Mouse (Mus musculus) liver, embryonic 14.5 days (tissue): ENCODE measurements around the gene Bcl2l2. TPM values are rescaled to one million over a fixed set of nuclear protein-coding genes. Genes with fewer than 3 reads are reported as not detected.

Source experiments
- ATAC-seq: fragments of 200-750 bp; cut with Nextera tagmentation; 2 replicates; pipeline ENCODE4 v1.8.0; 2017; ENCODE audit warnings: moderate number of reproducible peaks, mild to moderate bottlenecking, moderate library complexity; ENCODE audit not compliant: insufficient read depth
- DNase-seq, 3 experiments: peaks; one replicate each; pipeline ENCODE4 v3.0.0-alpha.2; 2012 to 2013; ENCODE audit warnings: low read depth in 3 of 3, low spot score in 3 of 3
- H3K27ac ChIP-seq: fragments of 300-500 bp; sonication (generic); 2 replicates; pipeline ENCODE4 v1.5.1; 2014; ENCODE audit warnings: moderate library complexity, mild to moderate bottlenecking, control low read depth, inconsistent platforms
- H3K27me3 ChIP-seq: fragments of 300-500 bp; sonication (generic); 2 replicates; pipeline ENCODE4 v1.6.1; 2014; ENCODE audit warnings: mild to moderate bottlenecking, low read length, moderate library complexity; ENCODE audit not compliant: control insufficient read depth, insufficient read depth
- H3K36me3 ChIP-seq: fragments of 300-500 bp; sonication (generic); replicated peaks from 2 replicates; pipeline ENCODE4 v1.6.1; 2014; ENCODE audit warnings: low read depth; ENCODE audit not compliant: control insufficient read depth, insufficient read depth
- H3K4me1 ChIP-seq, 2 experiments: fragments of 200-500 bp in 1 of 2; fragments of 300-500 bp in 1 of 2; sonication (generic) in 1 of 2; replicated peaks; 2 replicates each; pipeline ENCODE4 v1.6.1; 2012 to 2014; ENCODE audit warnings: antibody characterized with exemption in 1 of 2, inconsistent platforms in 1 of 2, low read length in 1 of 2; ENCODE audit not compliant: control insufficient read depth in 2 of 2, insufficient read depth in 2 of 2
- H3K4me2 ChIP-seq: fragments of 300-500 bp; sonication (generic); 2 replicates; pipeline ENCODE4 v1.6.1; 2014; ENCODE audit warnings: low read depth, mild to moderate bottlenecking, control low read depth, moderate library complexity
- H3K4me3 ChIP-seq, 2 experiments: fragments of 200-500 bp in 1 of 2; fragments of 300-500 bp in 1 of 2; sonication (generic) in 1 of 2; 2 replicates each; pipeline ENCODE4 v1.5.1; 2012 to 2014; ENCODE audit warnings: low read depth in 2 of 2, low read length in 2 of 2, mild to moderate bottlenecking in 2 of 2, control low read depth in 1 of 2, inconsistent platforms in 1 of 2, moderate library complexity in 1 of 2; ENCODE audit not compliant: insufficient read depth in 1 of 2
- H3K9ac ChIP-seq: fragments of 300-500 bp; sonication (generic); replicated peaks from 2 replicates; pipeline ENCODE4 v1.6.1; 2014; ENCODE audit warnings: mild to moderate bottlenecking, control low read depth, moderate library complexity
- H3K9me3 ChIP-seq: fragments of 300-500 bp; sonication (generic); 2 replicates; pipeline ENCODE4 v1.6.1; 2016; ENCODE audit warnings: low read length, mixed read lengths; ENCODE audit not compliant: control insufficient read depth
- CTCF ChIP-seq: IDR thresholded peaks from 2 replicates; pipeline ENCODE4 v1.5.1; 2016; ENCODE audit warnings: antibody characterized with exemption, low read depth, control low read depth
- EP300 ChIP-seq: IDR thresholded peaks from 2 replicates; pipeline ENCODE4 v1.6.1; 2016; ENCODE audit warnings: antibody characterized with exemption, low read depth
- whole genome bisulfite sequencing: fragments of 180-500 bp; shearing (Covaris S2); extraction: QIAGEN DNeasy Blood & Tissue Kit; methylation state at CpG from one replicate; pipeline ENCODE4 v1.1.7; 2014; ENCODE audit not compliant: insufficient replicate concordance; 5-methylcytosine and 5-hydroxymethylcytosine counted together
- polyA plus RNA-seq, 2 experiments: library from polyadenylated mRNA; depleted of rRNA in 1 of 2; stranded (reverse) in 1 of 2; unstranded in 1 of 2; fragments of >200 nt; fragmentation: Nextera tagmentation in 1 of 2; extraction: Ambion mirVana in 1 of 2; gene quantifications; 2 replicates each; pipeline versions ENCODE4 v1.2.1 to v1.2.3; 2012 to 2014

Bcl2l2 gene
- polyA plus RNA-seq, 2 experiments: 0.47 to 4.9 TPM

GRCm38 (mm10) chr14:54860511-54860910 lies 22.7 kb upstream of the Bcl2l2 start:
- TF ChIP-seq CTCF (peak; percentile 83), EP300 (no peak)
- Histone ChIP-seq H3K27me3 (no peaks in the 10 kb centered on the region), H3K4me1 (no peaks in the 10 kb centered on the region), H3K4me2 (no peak overlapping the region), H3K4me3 (no peak overlapping the region), H3K9ac (no peak overlapping the region), H3K36me3 (no peaks in the 10 kb centered on the region), H3K9me3 (no peaks in the 10 kb centered on the region), H3K27ac (no peak overlapping the region)
- DNase-seq (no peak), ATAC-seq (no peak)
- WGBS: 15% methylated on average over 2 of the region's 2 CpGs

GRCm38 (mm10) chr14:54863501-54864312 lies 19.5 kb upstream of the Bcl2l2 start:
- H3K27ac ChIP-seq: no peak overlapping the region
- peak overlapping the region; percentile 96 for H3K4me2 ChIP-seq
- H3K4me1 ChIP-seq: no peaks in the 10 kb centered on the region
- no peaks in the 10 kb centered on the region for H3K9me3 ChIP-seq
- H3K9ac ChIP-seq: peak overlapping the region; percentile 81
- H3K27me3 ChIP-seq: no peaks in the 10 kb centered on the region
- ATAC-seq: peak; percentile 99
- peak overlapping the region; percentile 85 to 93 for H3K4me3 ChIP-seq
- TF ChIP-seq CTCF (peak; percentile 18; the same call in 1 of the 2 replicates), EP300 (no peak)
- 1% methylated on average over 55 of the region's 56 CpGs for WGBS
- no peaks in the 10 kb centered on the region for H3K36me3 ChIP-seq
- peak; percentile 72 to 76 (median 73) for DNase-seq

- 12% methylated on average over 21 of the region's 21 CpGs for WGBS
- no peak overlapping the region for H3K27ac ChIP-seq
- peak; percentile 25 for ATAC-seq
These were observed 18.7 kb upstream of the Bcl2l2 start for GRCm38 (mm10) chr14:54864313-54865036.

GRCm38 (mm10) chr14:54865626-54866025 lies 17.6 kb upstream of the Bcl2l2 start:
- 61% methylated on average over 5 of the region's 5 CpGs for WGBS
- no peak overlapping the region for H3K4me3 ChIP-seq
- no peak overlapping the region for H3K9ac ChIP-seq
- no peak overlapping the region for H3K27ac ChIP-seq
- H3K4me2 ChIP-seq: no peak overlapping the region
- H3K36me3 ChIP-seq: no peaks in the 10 kb centered on the region
- DNase-seq (no peak), ATAC-seq (no peak)
- no peaks in the 10 kb centered on the region for H3K27me3 ChIP-seq
- TF ChIP-seq CTCF (no peak), EP300 (no peak)
- H3K9me3 ChIP-seq: no peaks in the 10 kb centered on the region
- H3K4me1 ChIP-seq: no peaks in the 10 kb centered on the region

More at GRCm38 (mm10) chr14:54864313-54865036, 18.7 kb upstream of the Bcl2l2 start:
- no peak for TF ChIP-seq CTCF
- no peak for TF ChIP-seq EP300
- no peaks in the 10 kb centered on the region for H3K9me3 ChIP-seq
- peak overlapping the region; percentile 85 to 93 for H3K4me3 ChIP-seq
- H3K4me1 ChIP-seq: no peaks in the 10 kb centered on the region
- no peaks in the 10 kb centered on the region for H3K36me3 ChIP-seq
- peak overlapping the region; percentile 96 for H3K4me2 ChIP-seq
- no peaks in the 10 kb centered on the region for H3K27me3 ChIP-seq
- DNase-seq: no peak
- peak overlapping the region; percentile 81 for H3K9ac ChIP-seq

- ATAC-seq: no peak
- Histone ChIP-seq H3K27ac (no peak overlapping the region), H3K9ac (no peak overlapping the region), H3K36me3 (no peaks in the 10 kb centered on the region), H3K27me3 (no peaks in the 10 kb centered on the region), H3K4me2 (no peak overlapping the region), H3K4me3 (no peak overlapping the region), H3K9me3 (no peaks in the 10 kb centered on the region), H3K4me1 (no peaks in the 10 kb centered on the region)
- 25% methylated on average over 3 of the region's 3 CpGs for WGBS
- no peak for TF ChIP-seq CTCF
- TF ChIP-seq EP300: no peak
- DNase-seq: no peak
These were observed 16.9 kb upstream of the Bcl2l2 start for GRCm38 (mm10) chr14:54866268-54866667.
